Mouse (Mus musculus) heart, postnatal 0 days (tissue): ENCODE measurements around the gene Zc2hc1c. TPM values are rescaled to one million over a fixed set of nuclear protein-coding genes. Genes with fewer than 3 reads are reported as not detected.
A peak's percentile ranks its signal among the peaks of the same experiment; 100 is the strongest.

Experiments used
- ATAC-seq: fragments of 200-750 bp; cut with Nextera tagmentation; 2 replicates; pipeline ENCODE4 v1.8.0; 2017; ENCODE audit warnings: low read depth, moderate number of reproducible peaks, moderate library complexity; ENCODE audit not compliant: insufficient read depth
- DNase-seq: peaks from one replicate; pipeline ENCODE4 v3.0.0-alpha.2; 2016; ENCODE audit warnings: low spot score
- H3K27ac ChIP-seq: fragments of 300-500 bp; sonication (generic); 2 replicates; pipeline ENCODE4 v1.5.1; 2014; ENCODE audit warnings: low read depth, mild to moderate bottlenecking
- H3K27me3 ChIP-seq: fragments of 300-500 bp; sonication (generic); 2 replicates; pipeline ENCODE4 v1.6.1; 2014; ENCODE audit warnings: low read length, mixed read lengths; ENCODE audit not compliant: control insufficient read depth, insufficient read depth
- H3K36me3 ChIP-seq: fragments of 300-500 bp; sonication (generic); replicated peaks from 2 replicates; pipeline ENCODE4 v1.6.1; 2014; ENCODE audit warnings: low read length, mixed read lengths; ENCODE audit not compliant: control insufficient read depth, insufficient read depth
- H3K4me1 ChIP-seq: fragments of 300-500 bp; sonication (generic); 2 replicates; pipeline ENCODE4 v1.6.1; 2014; ENCODE audit warnings: antibody characterized with exemption; ENCODE audit not compliant: control insufficient read depth, insufficient read depth
- H3K4me2 ChIP-seq: fragments of 300-500 bp; sonication (generic); 2 replicates; pipeline ENCODE4 v1.6.1; 2014; ENCODE audit warnings: low read depth, mild to moderate bottlenecking, low read length, moderate library complexity
- H3K4me3 ChIP-seq: fragments of 300-500 bp; sonication (generic); 2 replicates; pipeline ENCODE4 v1.5.1; 2014; ENCODE audit warnings: low read depth, low read length
- H3K9ac ChIP-seq: fragments of 300-500 bp; sonication (generic); replicated peaks from 2 replicates; pipeline ENCODE4 v1.6.1; 2014; ENCODE audit warnings: low read depth, low read length, mixed read lengths
- H3K9me3 ChIP-seq: fragments of 300-500 bp; sonication (generic); replicated peaks from 2 replicates; pipeline ENCODE4 v1.6.1; 2016; ENCODE audit warnings: low read length; ENCODE audit not compliant: control insufficient read depth
- CTCF ChIP-seq: IDR thresholded peaks from 2 replicates; pipeline ENCODE4 v1.5.1; 2016; ENCODE audit warnings: antibody characterized with exemption, control low read depth, low read depth
- EP300 ChIP-seq: IDR thresholded peaks from 2 replicates; pipeline ENCODE4 v1.6.1; 2016; ENCODE audit warnings: antibody characterized with exemption, low read depth
- WGBS: fragments of 180-500 bp; shearing (Covaris S2); extraction: QIAGEN DNeasy Blood & Tissue Kit; methylation state at CpG from one replicate; pipeline ENCODE4 v1.1.7; 2014; 5-methylcytosine and 5-hydroxymethylcytosine counted together
- polyA plus RNA-seq: library from polyadenylated mRNA; unstranded; fragments of >200 nt; fragmentation: Nextera tagmentation; extraction: Ambion mirVana; gene quantifications from 2 replicates; pipeline ENCODE4 v1.2.1, GENCODE M21; 2015
- total RNA-seq: library from RNA; depleted of rRNA; stranded (reverse); fragments of >200 nt; gene quantifications from 2 replicates; pipeline ENCODE4 v1.2.3, GENCODE M21; 2014; ENCODE audit warnings: low replicate concordance

The Zc2hc1c gene
- total and polyA plus RNA-seq, 2 experiments from 2014 or later, result 0.80 to 1.1 TPM

GRCm38 (mm10) chr12:85263190-85263589 lies 25.2 kb upstream of the Zc2hc1c start:
- ATAC-seq, result no peak

GRCm38 (mm10) chr12:85264531-85264930 lies 23.9 kb upstream of the Zc2hc1c start:
- H3K27me3 ChIP-seq, result no peaks in the 10 kb centered on the region
- no peak overlapping the region for H3K4me2 ChIP-seq
- DNase-seq (no peak), ATAC-seq (no peak)
- H3K9me3 ChIP-seq, result no peaks in the 10 kb centered on the region
- H3K9ac ChIP-seq, result no peak overlapping the region
- H3K4me3 ChIP-seq, result no peak overlapping the region
- no peak overlapping the region for H3K27ac ChIP-seq
- peaks cover 6% of the 10 kb centered on the region; the same call in 1 of the 2 replicates for H3K4me1 ChIP-seq
- 0 out of 2 replicates have a peak, but pooled peaks cover 9% of the 10 kb centered on the region for H3K36me3 ChIP-seq
- 54% methylated on average over 8 of the region's 8 CpGs for WGBS
- TF ChIP-seq EP300, result no peak
- no peak for TF ChIP-seq CTCF

More at GRCm38 (mm10) chr12:85263190-85263589, 25.2 kb upstream of the Zc2hc1c start:
- 77% methylated on average over 5 of the region's 5 CpGs for WGBS
- Histone ChIP-seq H3K9me3 (no peaks in the 10 kb centered on the region), H3K4me1 (peaks cover 6% of the 10 kb centered on the region; the same call in 1 of the 2 replicates), H3K4me3 (no peak overlapping the region), H3K4me2 (no peak overlapping the region), H3K9ac (no peak overlapping the region), H3K27ac (no peak overlapping the region), H3K27me3 (no peaks in the 10 kb centered on the region), H3K36me3 (0 out of 2 replicates have a peak, but pooled peaks cover 18% of the 10 kb centered on the region)
- DNase-seq, result no peak
- TF ChIP-seq CTCF (no peak), EP300 (no peak)

GRCm38 (mm10) chr12:85264940-85265339 lies 23.5 kb upstream of the Zc2hc1c start:
- Histone ChIP-seq H3K4me2 (no peak overlapping the region), H3K9me3 (no peaks in the 10 kb centered on the region), H3K27me3 (no peaks in the 10 kb centered on the region), H3K36me3 (0 out of 2 replicates have a peak, but pooled peaks cover 8% of the 10 kb centered on the region), H3K27ac (no peak overlapping the region), H3K4me3 (no peak overlapping the region), H3K9ac (no peak overlapping the region), H3K4me1 (peaks cover 6% of the 10 kb centered on the region; the same call in 1 of the 2 replicates)
- TF ChIP-seq CTCF (no peak), EP300 (no peak)
- WGBS, result 45% methylated on average over 7 of the region's 7 CpGs
- DNase-seq, result no peak
- ATAC-seq, result no peak

- no peaks in the 10 kb centered on the region for H3K27me3 ChIP-seq
- H3K4me1 ChIP-seq, result peaks cover 6% of the 10 kb centered on the region; the same call in 1 of the 2 replicates
- no peak overlapping the region for H3K9ac ChIP-seq
- WGBS, result 74% methylated on average over 3 of the region's 3 CpGs
- H3K4me3 ChIP-seq, result no peak overlapping the region
- no peak overlapping the region for H3K27ac ChIP-seq
- H3K9me3 ChIP-seq, result no peaks in the 10 kb centered on the region
- no peak for ATAC-seq
- TF ChIP-seq CTCF (no peak), EP300 (no peak)
- DNase-seq, result no peak
- no peaks in the 10 kb centered on the region for H3K36me3 ChIP-seq
- no peak overlapping the region for H3K4me2 ChIP-seq
These were observed 22.1 kb upstream of the Zc2hc1c start for GRCm38 (mm10) chr12:85266248-85266647.

- no peaks in the 10 kb centered on the region for H3K27me3 ChIP-seq
- H3K27ac ChIP-seq, result peak overlapping the region; percentile 28
- TF ChIP-seq CTCF (no peak), EP300 (no peak)
- WGBS, result 52% methylated on average over 3 of the region's 3 CpGs
- H3K4me2 ChIP-seq, result peak overlapping the region; percentile 59
- 0 out of 2 replicates have a peak, but pooled peaks cover 3% of the 10 kb centered on the region for H3K36me3 ChIP-seq
- ATAC-seq (no peak), DNase-seq (no peak)
- H3K9me3 ChIP-seq, result no peaks in the 10 kb centered on the region
- H3K4me3 ChIP-seq, result peak overlapping the region; percentile 60
- H3K9ac ChIP-seq, result peak overlapping the region; percentile 53
- H3K4me1 ChIP-seq, result no peaks in the 10 kb centered on the region
These were observed 18.6 kb upstream of the Zc2hc1c start for GRCm38 (mm10) chr12:85269821-85270220.

GRCm38 (mm10) chr12:85270319-85270718 lies 18.1 kb upstream of the Zc2hc1c start, which contains the start of gene Mlh3:
Mlh3 (minus strand) TSS chr12:85270599.
- H3K27ac ChIP-seq, result peak within 1 kb of the TSS; percentile 28
- no peaks in the 10 kb centered on the region for H3K27me3 ChIP-seq
- DNase-seq (peak; percentile 69), ATAC-seq (peak; percentile 91)
- H3K4me2 ChIP-seq, result peak within 1 kb of the TSS; percentile 59
- 0 out of 2 replicates have a peak, but pooled peaks cover 4% of the 10 kb centered on the region for H3K36me3 ChIP-seq
- H3K9ac ChIP-seq, result peak within 1 kb of the TSS; percentile 53
- no peaks in the 10 kb centered on the region for H3K9me3 ChIP-seq
- no peaks in the 10 kb centered on the region for H3K4me1 ChIP-seq
- TF ChIP-seq CTCF (peak; percentile 43), EP300 (no peak)
- 0% methylated on average over 35 of the region's 35 CpGs for WGBS
- peak within 1 kb of the TSS; percentile 60 for H3K4me3 ChIP-seq
